Mouse (Mus musculus) liver, adult 2 months (tissue): ENCODE results near the gene Rack1.

ENCODE experiments used
- CTCF ChIP-seq: fragments of 200-500 bp; IDR thresholded peaks from 2 replicates; pipeline ENCODE4 v1.5.1; 2011; ENCODE audit warnings: low read depth, low read length, control low read depth
- POLR2A ChIP-seq: fragments of 200-500 bp; IDR thresholded peaks from 2 replicates; pipeline ENCODE4 v1.6.1; 2011; ENCODE audit warnings: low read length, control low read depth; ENCODE audit not compliant: insufficient read depth; ENCODE audit errors: extremely low read depth

DNA sequence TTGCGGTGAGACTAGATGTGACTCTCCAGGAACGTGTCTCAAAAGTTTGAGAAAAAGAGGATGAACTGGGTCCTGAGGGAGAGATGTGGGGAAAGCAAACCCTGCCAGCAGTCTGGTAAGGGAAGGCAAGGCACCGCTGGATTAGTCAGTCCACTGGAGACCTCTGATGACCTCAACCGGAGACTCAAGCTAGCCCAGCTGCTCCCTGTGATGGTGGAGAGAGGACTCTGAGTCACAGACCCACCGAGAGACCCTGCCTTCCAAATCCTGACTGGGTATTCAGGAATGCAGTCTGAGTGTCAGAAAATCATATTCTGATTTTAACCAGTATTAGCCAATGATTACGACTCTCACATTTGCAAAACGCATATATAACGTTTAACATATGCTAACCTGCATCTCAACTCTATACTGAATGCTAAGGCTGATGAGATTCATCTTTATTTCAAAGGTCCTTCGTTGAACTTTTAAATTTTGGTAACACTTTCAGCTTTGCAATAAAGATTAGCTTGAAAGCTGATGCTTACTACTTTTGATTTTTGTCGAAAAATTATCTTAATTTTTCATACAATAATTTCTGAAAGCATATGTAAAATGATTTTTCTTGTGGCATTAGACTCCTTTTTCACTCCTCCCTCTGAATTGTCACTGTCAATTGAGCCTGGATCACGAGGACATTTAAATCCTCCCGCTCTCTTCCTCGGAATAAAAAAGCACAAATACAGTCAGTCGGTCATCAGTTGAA, 22.8 kb downstream of the Rack1 start:
- TF ChIP-seq CTCF (no peak), POLR2A (no peak)
